Mouse (Mus musculus) cerebellum, adult 9-10 months (tissue): ENCODE data around the gene Dph2.

Experiments
- DNase-seq: peaks from one replicate; pipeline ENCODE4 v3.0.0; 2022

Gene Dph2

DNA sequence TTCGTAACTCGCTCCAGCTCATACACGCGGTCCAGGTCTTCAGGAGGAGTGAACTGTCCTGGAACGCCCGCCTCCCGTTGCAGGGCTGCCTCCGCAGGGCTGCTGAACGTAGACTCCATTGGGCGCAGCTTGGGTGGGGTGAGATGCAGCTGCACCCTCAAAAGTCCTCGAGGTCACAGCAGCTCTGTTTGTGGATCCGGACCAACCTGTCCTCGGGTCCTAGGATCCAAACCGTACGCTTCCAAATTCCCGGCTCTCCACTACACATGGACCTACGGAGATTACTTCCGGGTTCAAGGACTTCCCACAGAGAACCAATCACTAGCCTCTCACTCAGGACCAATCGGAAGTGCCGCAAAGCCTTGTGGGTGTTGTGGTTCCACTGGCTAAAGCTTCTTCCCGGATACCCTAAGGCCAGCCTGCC lies at the start of gene Dph2:
Gene Dph2 (minus strand): TSS at position 295 of the 424 bp plus-strand sequence.
- DNase-seq = peak; percentile 92

GRCm38 (mm10) chr4:117936964-117937363 lies 45.1 kb upstream of the Dph2 start:
- DNase-seq = no peak

DNA sequence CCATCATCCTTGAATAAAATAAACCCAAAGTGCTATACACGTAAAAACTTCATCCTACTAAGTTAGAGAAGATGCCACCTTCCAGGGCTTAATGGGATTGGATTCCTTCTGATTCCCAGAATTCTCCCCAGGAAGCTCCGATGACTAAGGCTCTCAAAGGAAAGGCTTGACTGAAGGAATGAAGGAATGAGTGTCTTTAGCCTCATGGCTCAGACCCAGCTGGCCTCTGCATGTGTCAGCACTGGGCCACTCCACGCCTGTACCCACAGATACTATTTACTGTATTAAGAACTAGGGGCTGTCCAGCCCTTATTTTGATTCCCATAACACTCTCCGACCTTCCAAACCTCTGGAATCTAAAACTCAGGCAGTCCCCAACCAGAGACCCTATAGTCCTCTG lies 42.2 kb upstream of the Dph2 start:
- no peak for DNase-seq

DNA sequence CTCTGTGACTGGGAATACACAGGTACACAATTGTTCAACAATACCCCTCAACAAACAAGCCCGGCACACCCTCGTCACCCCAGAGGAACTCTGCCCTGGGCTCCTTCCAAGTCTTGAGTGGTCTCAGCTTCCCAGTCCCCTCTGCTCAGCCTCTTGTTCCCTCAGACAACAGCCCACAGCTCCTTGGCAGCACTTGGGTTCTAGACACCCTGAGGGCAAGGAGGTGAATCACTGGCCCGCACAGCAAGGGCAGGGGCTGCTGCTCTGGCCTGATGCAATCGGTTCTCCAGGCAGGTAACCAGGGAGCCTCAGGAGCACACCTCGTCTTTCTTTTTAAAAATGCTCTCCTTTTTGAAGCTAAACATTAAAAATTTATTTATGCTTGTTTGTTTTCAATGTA lies 41.4 kb upstream of the Dph2 start:
- DNase-seq = no peak

DNA sequence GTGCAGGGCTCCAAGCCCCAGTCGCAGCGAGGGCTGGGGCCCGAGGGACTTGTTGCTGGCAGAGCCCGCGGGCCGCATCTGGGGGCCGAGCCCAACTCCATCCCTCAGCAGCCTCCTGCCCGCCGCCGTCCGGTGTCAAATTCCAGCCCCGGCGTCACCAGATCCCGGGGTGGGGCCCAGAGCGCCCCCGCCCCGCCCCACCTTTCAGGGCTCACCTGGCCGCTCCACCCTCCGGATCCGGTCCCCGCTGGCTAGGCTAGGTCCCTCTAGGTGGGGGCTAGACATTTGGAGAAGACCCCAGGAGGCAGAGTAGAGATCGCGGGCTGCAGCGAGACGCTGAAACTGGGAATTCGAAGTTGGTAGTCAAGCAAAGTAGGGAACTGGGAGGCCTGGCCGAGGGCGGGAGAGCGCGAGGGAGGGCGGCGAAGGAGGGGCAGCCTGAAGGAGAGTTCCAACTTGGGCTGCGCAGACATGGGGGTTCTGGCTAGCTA lies 37.6 kb upstream of the Dph2 start, which contains the start of gene Artn:
Gene Artn (minus strand): TSS at position 373 of the 491 bp plus-strand sequence.
- DNase-seq = no peak

DNA sequence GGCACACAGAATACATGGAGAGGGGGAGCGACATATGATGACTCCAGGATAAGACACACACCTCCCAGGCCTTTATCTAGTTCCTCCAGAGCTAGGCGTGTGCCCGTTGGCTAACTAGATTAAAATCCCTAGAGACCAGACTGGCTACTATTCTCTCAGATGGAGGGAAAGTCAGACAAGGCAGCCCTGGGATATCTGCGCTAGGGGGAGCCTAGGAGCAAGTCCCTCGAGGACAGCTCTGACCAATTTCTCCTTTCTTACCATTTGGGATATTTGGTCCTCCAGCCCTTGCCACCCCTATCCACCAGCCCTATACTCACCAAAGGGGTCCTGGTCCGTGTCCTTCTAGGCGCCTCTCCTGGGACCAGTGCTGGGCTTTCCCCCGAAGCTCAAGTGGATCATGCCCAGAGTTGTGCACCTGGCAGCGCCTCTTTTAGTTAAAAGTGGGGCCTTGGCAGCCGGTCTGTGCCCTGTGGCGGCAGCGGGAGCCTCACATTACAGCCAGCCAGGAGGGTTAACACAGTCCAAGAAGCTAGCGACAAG lies 36.9 kb upstream of the Dph2 start:
- DNase-seq = peak; percentile 65

DNA sequence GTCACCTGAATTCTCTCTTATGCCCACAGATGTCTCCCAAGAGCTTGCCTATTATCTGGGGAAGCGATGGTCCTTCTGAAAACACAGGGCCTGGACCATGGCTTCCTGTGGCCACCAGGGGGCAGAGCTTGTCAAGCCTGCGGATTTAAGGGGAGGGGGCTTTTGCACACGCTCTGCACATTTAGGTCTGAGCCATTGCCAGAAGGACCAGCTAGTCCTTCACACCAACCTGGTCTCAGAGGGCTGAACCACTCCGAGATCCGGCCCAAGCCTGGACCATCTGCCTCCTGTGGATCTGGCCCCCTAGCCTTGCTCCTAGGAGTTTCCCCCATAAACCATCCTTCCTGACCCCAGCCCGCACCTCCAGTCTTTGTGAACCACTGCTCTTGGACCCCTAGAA lies 36.4 kb upstream of the Dph2 start:
- no peak for DNase-seq

DNA sequence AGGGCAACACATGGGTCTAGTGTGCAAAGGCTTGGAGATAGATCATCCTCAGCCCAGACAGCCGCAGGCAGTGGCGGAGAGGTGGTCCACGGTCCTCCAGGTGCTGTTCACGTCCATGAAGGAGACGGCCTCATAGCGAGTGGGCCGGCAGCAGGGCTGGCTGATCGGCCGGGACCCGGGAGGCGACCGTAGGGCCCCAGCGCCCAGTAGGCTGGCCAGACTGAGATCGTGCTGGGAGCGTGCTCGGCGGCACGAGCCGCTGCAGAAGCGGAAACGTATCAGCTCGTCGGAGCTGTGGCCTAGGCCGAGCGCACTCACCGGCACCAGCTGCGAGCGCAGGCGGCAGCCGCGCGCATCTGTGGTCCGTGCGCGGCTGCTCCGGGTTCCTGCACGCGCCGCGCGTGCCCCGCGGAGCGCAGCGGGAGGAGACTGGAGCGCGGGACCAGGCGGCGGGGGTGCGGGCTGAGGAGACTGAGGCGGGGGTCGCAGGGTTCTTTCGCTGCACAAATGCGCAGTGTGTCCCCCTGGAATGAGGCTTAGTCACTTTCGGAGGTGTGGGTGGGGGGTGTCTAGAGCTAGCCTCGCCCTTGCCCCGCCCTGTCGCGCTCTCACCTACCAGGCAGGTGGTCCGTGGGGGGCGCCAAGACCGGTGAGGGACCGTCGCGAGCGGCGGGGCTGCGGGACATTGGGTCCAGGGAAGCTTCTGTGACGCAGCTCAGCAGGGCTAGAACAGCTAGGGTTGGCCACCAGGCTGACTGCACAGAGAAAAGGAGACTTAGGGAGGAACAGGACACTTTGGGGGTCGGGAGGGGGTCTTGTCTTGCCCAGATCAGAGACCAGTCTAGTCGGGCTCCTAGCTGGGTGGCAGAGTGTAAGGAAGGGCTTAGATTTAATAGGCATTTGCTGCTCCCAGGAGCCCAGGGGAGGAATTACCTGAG lies 35.0 kb upstream of the Dph2 start:
- no peak for DNase-seq

DNA sequence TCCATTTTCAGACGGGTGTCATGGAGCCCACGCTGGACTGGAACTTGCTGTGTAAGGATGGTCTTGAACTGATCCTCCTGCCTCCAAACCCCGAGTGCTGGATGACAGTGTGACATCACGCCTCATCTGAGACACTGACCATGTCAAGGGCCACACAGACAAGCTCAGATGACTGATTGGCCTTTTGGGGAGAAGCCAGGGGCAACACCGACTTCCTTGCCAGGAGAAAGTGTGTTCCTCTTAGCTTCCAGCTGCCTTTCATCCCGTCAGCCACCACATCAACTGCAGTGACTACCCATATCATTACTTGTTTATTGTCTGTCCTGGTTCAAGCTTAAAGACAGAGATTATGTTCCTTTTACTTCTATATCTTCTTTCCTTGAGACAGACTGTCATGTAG lies 33.1 kb upstream of the Dph2 start:
- no peak for DNase-seq

GRCm38 (mm10) chr4:117923450-117923849 lies 31.6 kb upstream of the Dph2 start:
- no peak for DNase-seq

- DNase-seq = no peak
Observed at GRCm38 (mm10) chr4:117921358-117921757, 29.5 kb upstream of the Dph2 start.

GRCm38 (mm10) chr4:117918762-117919161 lies 26.9 kb upstream of the Dph2 start:
- no peak for DNase-seq

GRCm38 (mm10) chr4:117918261-117918660 lies 26.4 kb upstream of the Dph2 start:
- peak; percentile 19 for DNase-seq

GRCm38 (mm10) chr4:117917847-117918246 lies 26.0 kb upstream of the Dph2 start:
- DNase-seq = peak; percentile 21

DNA sequence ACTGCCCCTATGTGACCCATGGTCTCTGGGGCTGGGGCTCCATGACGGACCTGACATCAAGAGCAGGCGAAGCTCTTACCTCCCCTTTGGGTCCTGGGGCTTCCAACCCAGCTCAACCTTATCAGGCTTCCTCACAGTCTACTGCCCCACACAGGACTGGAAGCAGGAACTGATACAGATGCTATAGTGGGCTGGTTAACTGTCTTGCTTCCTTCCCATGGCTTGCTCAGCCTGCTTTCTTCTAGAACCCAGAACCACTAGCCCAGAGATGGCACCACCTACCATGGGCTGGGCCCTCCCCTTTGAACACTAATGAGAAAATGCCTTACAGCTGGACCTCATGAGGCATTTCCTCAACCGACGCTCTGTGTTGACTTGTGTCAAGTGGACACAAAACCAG lies 25.6 kb upstream of the Dph2 start:
- DNase-seq = no peak

GRCm38 (mm10) chr4:117916386-117916785 lies 24.6 kb upstream of the Dph2 start:
- peak; percentile 42 for DNase-seq

DNA sequence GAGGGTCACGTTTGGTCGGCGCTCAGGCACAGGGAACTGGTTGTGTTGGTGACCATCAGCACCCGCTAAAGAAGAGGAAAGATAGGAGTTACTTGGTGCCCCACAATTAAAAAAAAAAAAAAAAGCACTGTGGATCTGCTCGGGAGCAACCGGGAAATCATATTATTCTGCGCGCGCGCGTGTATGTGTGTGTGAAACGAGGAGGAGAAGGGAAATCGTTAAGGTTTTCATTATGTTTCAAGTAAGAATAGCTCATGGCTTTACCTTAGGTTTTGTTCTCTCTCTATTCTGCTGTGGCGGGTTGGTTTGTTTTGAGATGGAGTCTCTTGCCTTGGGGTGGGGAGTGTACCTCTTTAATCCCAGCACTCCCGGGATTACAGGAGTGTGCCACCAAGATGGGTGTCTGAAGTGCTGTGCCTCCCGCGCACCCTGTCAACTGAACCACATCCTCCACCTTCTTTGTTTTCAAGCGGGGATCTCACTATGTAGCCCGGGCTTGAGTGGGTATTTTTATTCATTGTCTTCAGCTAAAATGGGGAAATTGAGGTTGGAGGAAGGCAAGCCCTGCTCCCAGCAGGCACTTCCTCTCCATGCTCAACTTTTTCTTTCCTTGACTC lies 23.8 kb upstream of the Dph2 start:
- peak; percentile 63 for DNase-seq

DNA sequence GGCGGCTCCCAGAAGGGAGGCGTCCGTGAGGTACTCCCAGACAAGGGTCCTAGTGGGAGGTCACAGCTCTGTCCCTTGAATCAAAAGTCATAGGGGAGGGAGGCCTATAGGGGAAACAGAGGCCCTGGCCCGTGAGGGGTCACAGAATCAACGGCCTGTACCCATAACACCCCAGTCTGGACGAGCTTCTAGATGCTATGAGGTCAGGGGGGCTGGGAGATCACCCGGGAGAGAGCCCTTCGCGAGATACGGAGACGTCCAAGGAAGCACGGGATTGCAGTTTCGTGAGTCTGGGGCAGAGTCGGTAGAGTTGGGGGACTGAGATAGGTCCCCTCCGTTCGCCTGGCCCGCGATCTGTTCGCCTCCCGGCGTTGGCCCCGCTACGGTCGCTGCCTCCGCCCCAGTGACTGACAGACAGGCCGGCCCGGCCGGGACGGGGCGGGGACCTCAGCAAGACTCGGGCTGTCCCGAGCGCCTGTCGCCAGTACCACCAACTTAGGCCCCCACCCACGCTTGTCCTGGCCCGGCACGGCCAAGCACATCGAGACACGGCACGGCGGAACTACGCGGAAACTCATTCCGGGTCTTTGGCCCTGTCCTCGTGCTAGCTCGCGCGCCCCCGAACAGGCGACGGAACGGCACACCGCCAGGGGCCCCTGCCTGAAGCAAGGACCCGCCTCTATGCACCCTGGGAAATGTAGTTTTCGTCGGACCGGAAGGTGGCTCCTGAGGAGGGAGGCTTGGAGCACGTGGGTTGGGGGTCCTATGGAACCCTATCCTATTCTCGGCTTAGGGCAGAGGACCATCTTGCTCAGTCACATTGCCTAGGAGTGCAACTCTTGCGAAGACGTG lies 23.0 kb upstream of the Dph2 start, which contains the start of gene Ipo13:
Gene Ipo13 (minus strand): TSS at position 409 of the 852 bp plus-strand sequence.
- peak; percentile 94 for DNase-seq

GRCm38 (mm10) chr4:117914031-117914430 lies 22.2 kb upstream of the Dph2 start:
- peak; percentile 78 for DNase-seq

DNA sequence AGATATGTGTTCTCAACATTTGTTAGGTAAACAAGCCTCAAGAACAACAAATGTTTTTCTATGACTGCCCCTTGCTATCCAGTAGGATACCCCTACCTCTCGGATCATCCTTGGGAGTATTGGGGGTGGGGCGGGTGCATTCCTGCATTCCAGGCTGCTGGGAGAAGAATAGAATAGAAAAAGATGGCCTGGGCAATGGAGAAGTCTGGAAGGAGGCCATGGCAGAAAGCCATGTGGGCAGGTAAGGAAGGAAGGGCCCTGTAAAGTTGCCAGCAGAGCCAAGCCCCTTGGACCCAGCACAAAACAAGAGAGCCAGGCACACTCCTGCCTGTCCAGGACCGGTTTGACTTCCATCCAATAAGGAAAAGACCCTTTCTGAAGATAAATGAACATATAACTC lies 21.6 kb upstream of the Dph2 start:
- peak; percentile 90 for DNase-seq

DNA sequence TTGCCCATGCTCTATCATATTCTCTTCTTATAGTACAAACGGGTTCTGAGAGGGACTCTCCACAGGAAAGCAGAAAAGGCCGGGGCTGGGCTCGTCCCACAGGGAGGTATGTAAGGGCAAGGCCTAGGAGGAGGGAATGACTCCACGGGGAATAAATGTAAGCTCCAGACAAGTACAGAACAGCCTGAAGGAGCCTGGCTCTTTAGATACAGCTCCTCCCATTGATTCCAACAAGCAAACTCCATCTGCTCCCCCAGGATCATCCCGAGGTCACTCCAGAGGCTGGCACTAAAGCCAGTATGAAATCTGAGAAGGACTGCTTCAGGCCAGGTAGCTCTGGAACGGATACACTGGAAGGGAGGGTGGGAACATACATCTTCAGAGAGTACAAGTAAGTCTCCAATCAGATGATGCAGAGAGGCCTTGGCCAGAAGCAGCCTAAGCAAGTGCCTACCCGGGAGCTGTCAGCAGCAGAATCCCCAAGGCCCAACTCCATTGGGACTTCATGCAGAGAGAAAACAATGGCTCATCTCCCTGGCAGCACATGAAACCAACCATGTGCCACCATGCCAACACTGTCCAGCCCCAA lies 20.9 kb upstream of the Dph2 start:
- DNase-seq = peak; percentile 71

GRCm38 (mm10) chr4:117912131-117912561 lies 20.3 kb upstream of the Dph2 start:
- DNase-seq = peak; percentile 78
